Mouse (Mus musculus) spleen, adult 2 months (tissue): ENCODE measurements around the gene Treml1.

ENCODE experiments used
- CTCF ChIP-seq: fragments of 200-500 bp; IDR thresholded peaks from 2 replicates; pipeline ENCODE4 v1.5.1; 2011; ENCODE audit warnings: mild to moderate bottlenecking, inconsistent platforms; ENCODE audit not compliant: insufficient read depth, insufficient read length, insufficient replicate concordance; ENCODE audit errors: extremely low read depth
- POLR2A ChIP-seq: fragments of 200-500 bp; IDR thresholded peaks from 2 replicates; pipeline ENCODE4 v1.6.1; 2011; ENCODE audit warnings: low read depth, low read length, inconsistent platforms

DNA sequence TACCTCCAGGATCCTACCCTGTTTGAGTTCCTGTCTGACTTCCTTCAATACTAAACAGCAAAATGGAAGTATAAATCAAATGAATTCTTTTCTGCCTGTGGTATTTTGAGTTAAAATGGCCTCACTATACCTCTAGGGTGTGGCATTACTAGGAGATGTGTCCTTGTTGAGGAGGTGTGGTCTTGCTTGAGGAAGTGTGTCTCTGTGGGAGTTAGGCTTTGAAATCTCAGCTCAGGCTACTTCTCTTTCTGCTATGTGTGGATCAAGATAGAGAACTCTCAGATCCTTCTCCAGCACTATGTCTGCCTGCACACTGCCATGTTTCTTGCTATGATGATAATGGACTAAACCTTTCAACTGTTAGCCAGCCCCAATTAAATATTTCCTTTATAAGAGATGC is 19.3 kb downstream of the Treml1 start:
- TF ChIP-seq CTCF (no peak), POLR2A (no peak)
